Mouse (Mus musculus) bone marrow macrophage, adult 2 months (primary cell): ENCODE data around the gene Fer1l5.

ENCODE experiments used
- CTCF ChIP-seq: IDR thresholded peaks from 2 replicates; pipeline ENCODE4 v1.5.1; 2012; ENCODE audit warnings: low read depth, mild to moderate bottlenecking, low read length, moderate library complexity
- POLR2A ChIP-seq: IDR thresholded peaks from 2 replicates; pipeline ENCODE4 v1.6.1; 2012; ENCODE audit warnings: mild to moderate bottlenecking, low read depth, low read length, borderline replicate concordance

GRCm38 (mm10) chr1:36429511-36429910 lies 57.4 kb downstream of the Fer1l5 start:
- TF ChIP-seq CTCF (no peak), POLR2A (no peak)
